Mouse (Mus musculus) splenic B cell, adult 2 months (primary cell): ENCODE measurements around the gene Gpr3.

Experiments used
- DNase-seq: peaks from one replicate; pipeline ENCODE4 v3.0.0-alpha.2; 2011; ENCODE audit warnings: low read depth, low spot score
- H3K27me3 ChIP-seq: 2 replicates; pipeline ENCODE4 v1.6.1; 2012; ENCODE audit warnings: mild to moderate bottlenecking, low read length, moderate library complexity, mixed read lengths; ENCODE audit not compliant: control insufficient read depth, poor library complexity, insufficient read depth, severe bottlenecking
- H3K36me3 ChIP-seq: 2 replicates; pipeline ENCODE4 v1.6.1; 2012; ENCODE audit warnings: mild to moderate bottlenecking, low read length, moderate library complexity, mixed read lengths; ENCODE audit not compliant: control insufficient read depth, poor library complexity, insufficient read depth, severe bottlenecking

The Gpr3 gene

DNA sequence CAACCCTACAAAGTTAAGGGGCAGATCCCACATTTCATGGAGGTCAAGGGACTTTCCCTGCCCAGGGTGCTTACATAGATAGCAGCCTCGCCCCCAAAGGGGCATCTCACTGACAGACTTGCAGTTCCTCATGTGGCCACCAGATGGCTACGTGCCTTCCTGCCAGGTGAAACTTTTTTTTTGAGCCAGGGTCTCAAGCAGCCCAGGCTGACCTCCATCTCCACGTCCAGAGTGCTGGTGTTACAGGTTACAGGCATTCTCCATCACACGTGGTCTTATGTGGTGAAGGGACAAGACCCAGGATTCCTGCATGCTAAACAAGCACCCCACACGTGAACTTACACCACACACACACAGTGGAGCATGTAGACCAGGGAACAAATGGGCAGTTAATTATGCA lies 5.3 kb upstream of the Gpr3 start:
- Histone ChIP-seq H3K27me3 (no peaks in the 10 kb centered on the region), H3K36me3 (no peaks in the 10 kb centered on the region; the same call in 1 of the 2 replicates)
- peak; percentile 81 for DNase-seq

DNA sequence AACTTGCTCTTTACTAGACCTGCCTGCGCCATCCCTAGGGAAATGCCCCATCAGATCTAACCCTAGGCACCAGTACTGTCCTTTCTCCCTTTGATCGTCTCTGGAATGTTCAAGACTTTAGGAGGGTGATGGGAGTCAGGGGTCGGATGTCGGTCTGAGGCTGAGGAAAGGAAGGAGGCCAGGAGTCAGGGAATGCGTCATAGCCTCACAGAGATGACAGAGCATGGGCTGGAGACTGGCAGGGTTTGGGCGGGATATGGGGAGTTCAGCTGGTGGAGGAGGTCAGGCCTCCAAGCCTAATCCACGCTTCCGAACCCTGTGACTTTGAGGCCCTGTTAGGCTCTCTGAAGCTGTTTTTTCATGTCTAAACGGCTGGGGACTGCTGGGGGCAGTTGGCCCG lies 1.3 kb upstream of the Gpr3 start:
- Histone ChIP-seq H3K36me3 (no peaks in the 10 kb centered on the region), H3K27me3 (no peaks in the 10 kb centered on the region)
- DNase-seq: no peak

- Histone ChIP-seq H3K27me3 (no peaks in the 10 kb centered on the region), H3K36me3 (no peaks in the 10 kb centered on the region)
- DNase-seq: peak; percentile 48
Measured at GRCm38 (mm10) chr4:133213268-133213590, 893 bp upstream of the Gpr3 start.

- DNase-seq: peak; percentile 79
- H3K27me3 ChIP-seq: no peaks in the 10 kb centered on the region
Measured at GRCm38 (mm10) chr4:133212562-133213267, 379 bp upstream of the Gpr3 start.

GRCm38 (mm10) chr4:133210788-133211390 lies 1.4 kb downstream of the Gpr3 start:
- DNase-seq: no peak
- Histone ChIP-seq H3K36me3 (no peaks in the 10 kb centered on the region), H3K27me3 (no peaks in the 10 kb centered on the region)

More at GRCm38 (mm10) chr4:133212562-133213267, 379 bp upstream of the Gpr3 start:
- no peaks in the 10 kb centered on the region for H3K36me3 ChIP-seq

- no peaks in the 10 kb centered on the region for H3K27me3 ChIP-seq
- no peak for DNase-seq
- no peaks in the 10 kb centered on the region for H3K36me3 ChIP-seq
Measured at GRCm38 (mm10) chr4:133210023-133210787, 2.1 kb downstream of the Gpr3 start.

- no peaks in the 10 kb centered on the region; the same call in 1 of the 2 replicates for H3K27me3 ChIP-seq
- no peaks in the 10 kb centered on the region for H3K36me3 ChIP-seq
- DNase-seq: peak; percentile 83
Measured at GRCm38 (mm10) chr4:133209366-133209765, 3.0 kb downstream of the Gpr3 start.

DNA sequence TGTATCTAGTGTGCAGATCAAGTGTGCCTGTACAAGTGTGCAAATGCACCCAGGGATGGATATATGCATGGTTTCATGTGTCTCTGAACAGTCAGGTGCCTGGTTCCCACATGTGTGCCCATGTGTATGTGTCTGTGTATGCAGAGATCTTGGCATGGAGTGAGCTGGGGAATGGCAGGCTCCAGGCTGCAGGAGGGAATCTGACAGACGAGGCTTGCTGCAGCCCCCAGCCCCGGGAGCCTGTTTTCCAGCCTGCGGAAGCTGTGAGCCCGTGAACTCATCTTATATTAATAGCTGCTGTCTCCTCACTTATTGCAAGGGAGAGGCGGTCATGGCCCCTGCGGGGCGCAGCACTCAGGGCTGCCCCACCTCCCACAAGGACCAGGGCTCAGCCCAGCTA lies 8.0 kb downstream of the Gpr3 start:
- no peak for DNase-seq
- Histone ChIP-seq H3K27me3 (no peaks in the 10 kb centered on the region; the same call in 1 of the 2 replicates), H3K36me3 (no peaks in the 10 kb centered on the region)

DNA sequence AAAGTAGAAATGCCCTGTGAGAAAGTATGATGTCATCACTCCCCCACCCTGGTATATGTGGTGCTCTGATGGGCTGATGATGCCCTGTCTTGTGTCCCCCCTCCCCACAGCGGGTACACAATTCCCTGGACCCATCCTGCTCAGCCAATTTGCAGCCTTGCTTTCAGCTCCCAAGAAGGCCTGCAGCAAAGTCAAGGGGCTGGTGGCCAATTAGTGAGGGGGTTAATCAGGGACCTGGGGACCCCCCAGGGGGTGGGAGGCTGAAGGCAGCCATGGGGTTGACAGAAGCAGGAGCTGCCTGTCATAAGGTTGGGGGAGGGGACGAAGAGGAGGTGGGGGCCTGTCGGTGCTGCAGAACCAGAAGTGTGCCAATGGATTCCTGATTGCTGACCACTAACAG lies 8.7 kb downstream of the Gpr3 start:
- H3K27me3 ChIP-seq: no peaks in the 10 kb centered on the region; the same call in 1 of the 2 replicates
- no peak for DNase-seq
- H3K36me3 ChIP-seq: no peaks in the 10 kb centered on the region

DNA sequence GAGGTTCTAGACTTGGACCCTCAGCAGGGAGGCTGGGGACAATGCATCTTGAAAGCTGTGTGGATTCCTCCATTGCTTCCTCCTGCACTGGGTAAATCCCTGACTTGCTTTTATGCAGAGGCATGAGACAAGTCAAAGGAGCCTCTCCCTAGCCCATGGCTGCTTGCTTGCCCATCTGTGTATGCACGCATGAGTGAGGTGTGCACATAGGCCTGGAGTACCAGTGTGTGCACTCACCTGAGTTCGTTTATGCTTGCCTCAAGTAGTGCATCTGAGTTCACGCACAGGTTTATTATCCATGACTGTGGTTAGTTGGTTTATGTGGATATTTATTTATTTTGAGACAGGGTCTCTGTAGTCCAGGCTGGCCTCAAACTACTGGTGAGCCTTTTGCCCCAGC lies 10.1 kb downstream of the Gpr3 start:
- H3K36me3 ChIP-seq: no peaks in the 10 kb centered on the region
- no peak for DNase-seq

DNA sequence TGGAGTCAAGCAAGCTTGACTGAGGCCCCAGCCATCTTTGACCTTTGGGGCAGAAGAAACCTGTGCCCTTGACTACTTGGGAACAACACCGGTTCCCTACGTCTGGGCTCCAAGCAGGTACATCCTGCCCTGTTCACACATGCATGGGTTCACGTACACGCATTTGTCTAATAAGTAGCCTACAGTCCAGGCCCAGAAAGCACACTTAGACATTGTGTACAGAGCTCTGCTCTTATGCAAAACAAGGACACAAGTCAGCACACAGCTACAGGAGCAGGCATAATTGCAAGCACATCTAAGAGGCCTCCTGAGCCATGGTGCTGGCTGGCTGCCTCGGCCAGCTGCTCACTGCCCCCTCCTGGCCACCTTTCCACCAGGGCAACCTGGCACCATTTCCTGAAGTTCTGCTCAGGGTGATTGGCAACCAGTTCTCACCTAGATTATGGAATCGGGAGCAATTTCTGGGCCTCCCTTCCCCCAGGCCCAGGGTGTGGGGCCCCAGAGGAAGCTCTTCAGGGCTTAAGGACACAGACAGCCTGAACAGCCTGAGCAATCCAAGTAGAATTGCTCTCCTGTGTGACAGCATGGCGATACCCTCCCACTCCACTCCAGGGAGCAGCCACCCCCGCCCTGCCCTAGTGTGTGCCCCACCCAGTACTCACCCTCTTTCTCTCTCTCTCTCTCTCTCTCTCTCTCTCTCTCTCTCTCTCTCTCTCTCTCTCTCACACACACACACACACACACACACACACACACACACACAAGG lies 11.1 kb downstream of the Gpr3 start:
- DNase-seq: peak; percentile 77
- no peaks in the 10 kb centered on the region for H3K36me3 ChIP-seq
- no peaks in the 10 kb centered on the region; the same call in 1 of the 2 replicates for H3K27me3 ChIP-seq

More for the DNA sequence above, 10.1 kb downstream of the Gpr3 start:
- H3K27me3 ChIP-seq: no peaks in the 10 kb centered on the region; the same call in 1 of the 2 replicates

- Histone ChIP-seq H3K36me3 (peaks cover 6% of the 10 kb centered on the region; the same call in 1 of the 2 replicates), H3K27me3 (no peaks in the 10 kb centered on the region; the same call in 1 of the 2 replicates)
- no peak for DNase-seq
Measured at GRCm38 (mm10) chr4:133200343-133200742, 12.0 kb downstream of the Gpr3 start.

DNA sequence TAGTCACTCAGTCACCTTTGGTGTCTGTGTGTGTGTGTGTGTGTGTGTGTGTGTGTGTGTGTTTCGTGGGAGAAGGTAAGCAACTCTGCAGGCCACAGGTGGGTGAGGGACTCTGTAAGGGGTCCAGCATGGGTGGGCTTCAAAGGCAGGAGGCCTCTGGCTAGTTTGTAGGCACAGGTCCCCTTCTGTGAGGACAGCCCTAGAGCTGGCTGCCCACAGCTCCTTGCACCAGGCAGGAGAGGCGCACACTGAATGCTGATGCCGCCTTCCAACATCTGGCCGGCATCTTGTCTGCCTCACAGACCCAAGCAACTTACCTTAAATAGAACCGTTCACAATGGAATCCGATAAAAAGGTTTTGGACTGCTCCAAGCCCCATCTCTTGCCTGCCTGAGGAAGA lies 12.6 kb downstream of the Gpr3 start:
- no peak for DNase-seq
- H3K27me3 ChIP-seq: no peaks in the 10 kb centered on the region; the same call in 1 of the 2 replicates

DNA sequence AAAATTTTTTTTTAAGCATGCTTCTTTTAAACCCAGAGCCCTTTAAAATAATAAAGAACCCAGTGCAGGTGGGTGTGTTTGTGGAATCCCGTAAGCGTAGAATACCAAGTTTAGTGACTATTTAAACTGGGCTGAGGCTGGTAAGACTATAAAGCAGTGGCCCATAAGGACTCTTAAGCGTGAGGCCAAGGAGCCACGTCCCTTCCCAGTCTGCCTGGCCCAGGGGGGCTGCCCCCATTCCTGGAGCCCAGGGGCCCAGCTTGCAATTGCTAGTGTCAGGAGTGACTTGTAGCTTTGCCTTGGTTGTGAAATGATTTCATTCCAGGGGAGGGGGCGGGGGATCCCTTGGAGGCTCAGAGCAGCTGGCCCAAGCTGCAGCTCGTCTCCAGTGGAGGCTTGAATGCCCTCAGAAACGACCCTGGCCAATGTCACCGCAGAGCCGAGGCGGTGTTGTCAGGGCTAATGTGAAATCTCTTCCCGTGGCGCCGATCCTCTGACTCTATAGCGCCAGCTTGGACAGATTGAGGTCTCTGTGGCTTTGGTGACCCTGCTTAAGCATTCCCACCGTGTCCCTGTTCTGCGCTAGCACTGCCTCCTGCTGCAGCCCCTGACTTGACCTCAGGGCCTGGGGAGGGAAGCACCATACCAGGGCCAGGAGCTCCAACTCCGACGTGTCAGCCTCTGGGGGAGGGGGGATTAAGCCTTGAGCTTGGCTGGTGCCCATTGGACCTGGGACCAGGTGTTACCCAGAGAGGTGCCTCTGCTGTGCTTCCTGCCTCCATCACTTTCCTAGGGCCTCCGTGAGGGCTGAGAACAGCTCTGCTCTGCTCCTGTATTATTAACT lies 13.8 kb downstream of the Gpr3 start:
- Histone ChIP-seq H3K27me3 (no peaks in the 10 kb centered on the region), H3K36me3 (peaks cover 14% of the 10 kb centered on the region)
- DNase-seq: no peak

More for the DNA sequence above, 12.6 kb downstream of the Gpr3 start:
- peaks cover 9% of the 10 kb centered on the region; the same call in 1 of the 2 replicates for H3K36me3 ChIP-seq
